Mouse (Mus musculus) heart, postnatal 0 days (tissue): ENCODE data around the gene Cdc42.

Experiments
- CTCF ChIP-seq: IDR thresholded peaks from 2 replicates; pipeline ENCODE4 v1.5.1; 2016; ENCODE audit warnings: antibody characterized with exemption, control low read depth, low read depth
- EP300 ChIP-seq: IDR thresholded peaks from 2 replicates; pipeline ENCODE4 v1.6.1; 2016; ENCODE audit warnings: antibody characterized with exemption, low read depth

DNA sequence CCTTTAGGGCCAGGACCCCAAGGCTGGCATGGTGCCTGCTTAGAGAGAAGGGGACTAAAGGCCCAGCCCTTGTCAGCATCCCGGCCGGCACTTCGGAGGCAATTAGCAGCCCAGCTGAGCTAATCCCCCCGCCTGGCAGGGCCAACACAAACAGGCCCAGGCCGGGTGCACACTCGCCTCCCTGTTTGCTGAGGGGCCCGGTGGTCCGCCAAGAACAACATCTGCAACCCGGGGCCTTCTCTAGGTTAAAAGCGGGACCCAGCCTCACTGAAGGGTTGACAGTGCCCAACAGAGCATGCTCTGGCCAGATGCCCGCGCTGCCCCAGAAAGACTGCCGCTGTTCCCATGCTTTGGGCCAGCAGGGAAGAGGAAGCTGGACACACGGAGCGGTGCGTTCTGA is 55.9 kb downstream of the Cdc42 start:
- TF ChIP-seq CTCF (no peak), EP300 (no peak)
